Mouse (Mus musculus): ENCODE measurements around the gene Rapgef6. TPM values are rescaled to one million over a fixed set of nuclear protein-coding genes. Genes with fewer than 3 reads are reported as not detected.

Rapgef6 gene
- polyA plus RNA-seq, 1 experiment from 2014 or later = 26.9 TPM

- H3K27ac ChIP-seq (replicated peaks in 1 of 2; ENCODE audit: control insufficient read depth in 1 of 2, insufficient read depth in 1 of 2, low read depth in 2 of 2, low read length in 2 of 2) = no peak overlapping the region
- H3K9me3 ChIP-seq (ENCODE audit: control insufficient read depth, low read length) = no peaks in the 10 kb centered on the region
- ATAC-seq (ENCODE audit: insufficient number of reproducible peaks, insufficient read depth, low FRiP score, low read depth) = no peak
- H3K4me2 ChIP-seq (ENCODE audit: low read length) = no peak overlapping the region
- no peaks in the 10 kb centered on the region for H3K27me3 ChIP-seq (ENCODE audit: control insufficient read depth, insufficient read depth, low read length)
- H3K36me3 ChIP-seq (ENCODE audit: control insufficient read depth, insufficient read depth, low read length) = peaks cover 20% of the 10 kb centered on the region
- H3K4me3 ChIP-seq (ENCODE audit: control insufficient read depth in 1 of 2, insufficient read depth in 1 of 2, low read depth in 1 of 2, low read length in 2 of 2) = no peak overlapping the region
- H3K4me1 ChIP-seq (ENCODE audit: control insufficient read depth in 2 of 2, insufficient read depth in 2 of 2, low read length in 2 of 2) = no peaks in the 10 kb centered on the region
- H3K9ac ChIP-seq (ENCODE audit: low read length) = no peak overlapping the region
Observed at GRCm38 (mm10) chr11:54648573-54648972, 125.9 kb downstream of the Rapgef6 start.

GRCm38 (mm10) chr11:54655420-54655819 lies 132.8 kb downstream of the Rapgef6 start:
- Histone ChIP-seq H3K36me3 (ENCODE audit: control insufficient read depth, insufficient read depth, low read length) (peaks cover 37% of the 10 kb centered on the region), H3K27ac (replicated peaks in 1 of 2; ENCODE audit: control insufficient read depth in 1 of 2, insufficient read depth in 1 of 2, low read depth in 2 of 2, low read length in 2 of 2) (no peak overlapping the region), H3K9me3 (ENCODE audit: control insufficient read depth, low read length) (no peaks in the 10 kb centered on the region), H3K27me3 (ENCODE audit: control insufficient read depth, insufficient read depth, low read length) (no peaks in the 10 kb centered on the region), H3K4me1 (ENCODE audit: control insufficient read depth in 2 of 2, insufficient read depth in 2 of 2, low read length in 2 of 2) (no peaks in the 10 kb centered on the region), H3K4me3 (ENCODE audit: control insufficient read depth in 1 of 2, insufficient read depth in 1 of 2, low read depth in 1 of 2, low read length in 2 of 2) (no peak overlapping the region), H3K9ac (ENCODE audit: low read length) (no peak overlapping the region), H3K4me2 (ENCODE audit: low read length) (no peak overlapping the region)
- ATAC-seq (ENCODE audit: insufficient number of reproducible peaks, insufficient read depth, low FRiP score, low read depth) = no peak
- 77% methylated on average over 2 of the region's 2 CpGs for WGBS

GRCm38 (mm10) chr11:54673575-54674298 lies 151.1 kb downstream of the Rapgef6 start:
- Histone ChIP-seq H3K4me3 (ENCODE audit: control insufficient read depth in 1 of 2, insufficient read depth in 1 of 2, low read depth in 1 of 2, low read length in 2 of 2) (no peak overlapping the region), H3K9me3 (ENCODE audit: control insufficient read depth, low read length) (no peaks in the 10 kb centered on the region), H3K27me3 (ENCODE audit: control insufficient read depth, insufficient read depth, low read length) (no peaks in the 10 kb centered on the region), H3K36me3 (ENCODE audit: control insufficient read depth, insufficient read depth, low read length) (peaks cover 29% of the 10 kb centered on the region), H3K9ac (ENCODE audit: low read length) (no peak overlapping the region), H3K4me1 (ENCODE audit: control insufficient read depth in 2 of 2, insufficient read depth in 2 of 2, low read length in 2 of 2) (no peaks in the 10 kb centered on the region), H3K4me2 (ENCODE audit: low read length) (no peak overlapping the region), H3K27ac (replicated peaks in 1 of 2; ENCODE audit: control insufficient read depth in 1 of 2, insufficient read depth in 1 of 2, low read depth in 2 of 2, low read length in 2 of 2) (no peak overlapping the region)
- no peak for ATAC-seq (ENCODE audit: insufficient number of reproducible peaks, insufficient read depth, low FRiP score, low read depth)
- WGBS = 82% methylated on average over 8 of the region's 8 CpGs

- no peaks in the 10 kb centered on the region for H3K9me3 ChIP-seq (ENCODE audit: control insufficient read depth, low read length)
- H3K4me1 ChIP-seq (ENCODE audit: control insufficient read depth in 2 of 2, insufficient read depth in 2 of 2, low read length in 2 of 2) = no peaks in the 10 kb centered on the region
- no peak overlapping the region for H3K4me2 ChIP-seq (ENCODE audit: low read length)
- no peak overlapping the region for H3K4me3 ChIP-seq (ENCODE audit: control insufficient read depth in 1 of 2, insufficient read depth in 1 of 2, low read depth in 1 of 2, low read length in 2 of 2)
- no peak overlapping the region for H3K9ac ChIP-seq (ENCODE audit: low read length)
- no peak overlapping the region for H3K27ac ChIP-seq (replicated peaks in 1 of 2; ENCODE audit: control insufficient read depth in 1 of 2, insufficient read depth in 1 of 2, low read depth in 2 of 2, low read length in 2 of 2)
- no peak for ATAC-seq (ENCODE audit: insufficient number of reproducible peaks, insufficient read depth, low FRiP score, low read depth)
- peaks cover 42% of the 10 kb centered on the region for H3K36me3 ChIP-seq (ENCODE audit: control insufficient read depth, insufficient read depth, low read length)
- H3K27me3 ChIP-seq (ENCODE audit: control insufficient read depth, insufficient read depth, low read length) = no peaks in the 10 kb centered on the region
- WGBS = 95% methylated on average over 2 of the region's 2 CpGs
Observed at GRCm38 (mm10) chr11:54675792-54676489, 153.3 kb downstream of the Rapgef6 start.

GRCm38 (mm10) chr11:54679141-54679540 lies 156.5 kb downstream of the Rapgef6 start:
- Histone ChIP-seq H3K4me2 (ENCODE audit: low read length) (no peak overlapping the region), H3K36me3 (ENCODE audit: control insufficient read depth, insufficient read depth, low read length) (peaks cover 60% of the 10 kb centered on the region), H3K9me3 (ENCODE audit: control insufficient read depth, low read length) (no peaks in the 10 kb centered on the region), H3K27me3 (ENCODE audit: control insufficient read depth, insufficient read depth, low read length) (no peaks in the 10 kb centered on the region), H3K27ac (replicated peaks in 1 of 2; ENCODE audit: control insufficient read depth in 1 of 2, insufficient read depth in 1 of 2, low read depth in 2 of 2, low read length in 2 of 2) (no peak overlapping the region), H3K4me3 (ENCODE audit: control insufficient read depth in 1 of 2, insufficient read depth in 1 of 2, low read depth in 1 of 2, low read length in 2 of 2) (no peak overlapping the region), H3K4me1 (ENCODE audit: control insufficient read depth in 2 of 2, insufficient read depth in 2 of 2, low read length in 2 of 2) (no peaks in the 10 kb centered on the region), H3K9ac (ENCODE audit: low read length) (no peak overlapping the region)
- ATAC-seq (ENCODE audit: insufficient number of reproducible peaks, insufficient read depth, low FRiP score, low read depth) = no peak
- WGBS = 93% methylated on average over 2 of the region's 2 CpGs

- H3K36me3 ChIP-seq (ENCODE audit: control insufficient read depth, insufficient read depth, low read length) = peaks cover 73% of the 10 kb centered on the region
- 69% methylated on average over 2 of the region's 2 CpGs for WGBS
Observed at GRCm38 (mm10) chr11:54684831-54685230, 162.2 kb downstream of the Rapgef6 start.

GRCm38 (mm10) chr11:54690171-54690570 lies 167.5 kb downstream of the Rapgef6 start:
- 76% methylated on average over 4 of the region's 4 CpGs for WGBS
- H3K36me3 ChIP-seq (ENCODE audit: control insufficient read depth, insufficient read depth, low read length) = peaks cover 75% of the 10 kb centered on the region

More at GRCm38 (mm10) chr11:54684831-54685230, 162.2 kb downstream of the Rapgef6 start:
- Histone ChIP-seq H3K4me2 (ENCODE audit: low read length) (no peak overlapping the region), H3K9ac (ENCODE audit: low read length) (no peak overlapping the region), H3K4me1 (ENCODE audit: control insufficient read depth in 2 of 2, insufficient read depth in 2 of 2, low read length in 2 of 2) (no peaks in the 10 kb centered on the region), H3K27ac (replicated peaks in 1 of 2; ENCODE audit: control insufficient read depth in 1 of 2, insufficient read depth in 1 of 2, low read depth in 2 of 2, low read length in 2 of 2) (no peak overlapping the region), H3K27me3 (ENCODE audit: control insufficient read depth, insufficient read depth, low read length) (no peaks in the 10 kb centered on the region), H3K9me3 (ENCODE audit: control insufficient read depth, low read length) (no peaks in the 10 kb centered on the region), H3K4me3 (ENCODE audit: control insufficient read depth in 1 of 2, insufficient read depth in 1 of 2, low read depth in 1 of 2, low read length in 2 of 2) (no peak overlapping the region)
- ATAC-seq (ENCODE audit: insufficient number of reproducible peaks, insufficient read depth, low FRiP score, low read depth) = no peak

More at GRCm38 (mm10) chr11:54690171-54690570, 167.5 kb downstream of the Rapgef6 start:
- Histone ChIP-seq H3K4me2 (ENCODE audit: low read length) (no peak overlapping the region), H3K9ac (ENCODE audit: low read length) (no peak overlapping the region), H3K4me1 (ENCODE audit: control insufficient read depth in 2 of 2, insufficient read depth in 2 of 2, low read length in 2 of 2) (no peaks in the 10 kb centered on the region), H3K27ac (replicated peaks in 1 of 2; ENCODE audit: control insufficient read depth in 1 of 2, insufficient read depth in 1 of 2, low read depth in 2 of 2, low read length in 2 of 2) (no peak overlapping the region), H3K27me3 (ENCODE audit: control insufficient read depth, insufficient read depth, low read length) (no peaks in the 10 kb centered on the region), H3K9me3 (ENCODE audit: control insufficient read depth, low read length) (no peaks in the 10 kb centered on the region), H3K4me3 (ENCODE audit: control insufficient read depth in 1 of 2, insufficient read depth in 1 of 2, low read depth in 1 of 2, low read length in 2 of 2) (no peak overlapping the region)
- ATAC-seq (ENCODE audit: insufficient number of reproducible peaks, insufficient read depth, low FRiP score, low read depth) = no peak

Data from heart, embryonic 14.5 days (tissue).